Mouse (Mus musculus) fat pad, adult 2 months (tissue): ENCODE measurements at regions not wholly inside any gene's neighbourhood (a gene's known extent, or its start where the extent isn't known, plus 50 kb on each side); places are given as distances from the start of the nearest gene placed in this dataset.

Source experiments
- DNase-seq: peaks from one replicate; pipeline ENCODE4 v3.0.0-alpha.2; 2011; ENCODE audit warnings: low read depth, low spot score; ENCODE audit errors: extremely low read depth

- no peak for DNase-seq
These were observed 741.7 kb downstream of the Slitrk6 start for GRCm38 (mm10) chr14:110013229-110013628.

- no peak for DNase-seq
These were observed 747.8 kb downstream of the Slitrk6 start for GRCm38 (mm10) chr14:110007159-110007558.

- no peak for DNase-seq
These were observed 769.9 kb downstream of the Slitrk6 start for GRCm38 (mm10) chr14:109985026-109985425.

GRCm38 (mm10) chr14:109958008-109958407, 796.9 kb downstream of the Slitrk6 start:
- no peak for DNase-seq

GRCm38 (mm10) chr14:109941944-109942343, 813.0 kb downstream of the Slitrk6 start:
- DNase-seq: no peak

- no peak for DNase-seq
These were observed 813.8 kb downstream of the Slitrk6 start for GRCm38 (mm10) chr14:109941162-109941561.

GRCm38 (mm10) chr14:109937432-109937831, 817.5 kb downstream of the Slitrk6 start:
- no peak for DNase-seq

- DNase-seq: no peak
These were observed 826.0 kb downstream of the Slitrk6 start for GRCm38 (mm10) chr14:109928977-109929376.

- no peak for DNase-seq
These were observed 863.1 kb downstream of the Slitrk6 start for GRCm38 (mm10) chr14:109891896-109892165.

GRCm38 (mm10) chr14:109891151-109891895, 863.6 kb downstream of the Slitrk6 start:
- no peak for DNase-seq

GRCm38 (mm10) chr14:109876950-109877663, 877.8 kb downstream of the Slitrk6 start:
- no peak for DNase-seq

GRCm38 (mm10) chr14:109874230-109874629, 880.7 kb downstream of the Slitrk6 start:
- DNase-seq: no peak

- DNase-seq: no peak
These were observed 914.4 kb downstream of the Slitrk6 start for GRCm38 (mm10) chr14:109840354-109841104.

- DNase-seq: no peak
These were observed 888.7 kb upstream of the Slitrk1 start for GRCm38 (mm10) chr14:109802522-109803126.

- no peak for DNase-seq
These were observed 858.3 kb upstream of the Slitrk1 start for GRCm38 (mm10) chr14:109772246-109772645.

- DNase-seq: no peak
These were observed 846.9 kb upstream of the Slitrk1 start for GRCm38 (mm10) chr14:109760892-109761291.
